Mouse (Mus musculus): ENCODE measurements around the gene Trmt112. TPM values are rescaled to one million over a fixed set of nuclear protein-coding genes. Genes with fewer than 3 reads are reported as not detected.
"Not testable (repeated sequence)": the region's sequence is repeated elsewhere in the genome, so short reads cannot be mapped to it uniquely, and the experiment has no call there.

Gene Trmt112
- polyA plus RNA-seq (2017; shearing (Covaris generic)) = 100 to 1,000 TPM; 183 to 217 TPM

DNA sequence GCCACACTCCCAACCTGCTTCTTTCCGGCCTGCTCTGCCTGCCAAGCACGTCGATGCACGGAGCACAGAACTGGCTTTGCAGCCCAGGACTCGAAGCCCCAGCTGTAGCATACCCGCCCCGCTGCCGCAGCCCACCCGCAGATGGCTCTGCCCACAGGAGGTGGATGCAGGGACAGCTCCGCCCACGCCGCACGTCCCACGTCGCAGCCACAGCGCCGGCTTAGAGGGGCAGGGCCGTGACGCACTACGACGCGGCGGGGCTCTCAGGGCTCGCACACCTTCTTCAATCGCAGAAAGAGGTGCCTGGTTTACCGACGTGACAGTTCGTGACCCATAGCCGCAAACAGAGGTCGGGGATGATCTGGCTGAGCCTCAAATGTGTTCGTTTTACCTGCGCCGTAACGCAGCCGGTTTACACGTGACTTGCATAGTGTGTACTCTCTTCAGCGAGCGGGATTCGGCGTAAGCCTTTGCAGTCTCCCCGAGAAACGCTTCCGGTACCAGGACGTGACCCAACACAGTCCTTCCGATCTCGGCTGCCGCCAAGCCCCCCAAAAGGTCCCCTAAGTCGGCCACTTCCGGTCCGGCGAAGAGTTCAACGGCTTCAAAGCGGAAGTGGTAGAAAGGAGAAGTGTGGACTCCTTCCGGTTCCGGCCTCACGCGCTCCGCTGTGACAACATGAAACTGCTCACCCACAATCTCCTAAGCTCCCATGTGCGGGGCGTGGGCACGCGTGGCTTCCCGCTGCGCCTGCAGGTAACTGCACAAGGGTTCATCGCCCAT, at the start of gene Trmt112, which contains the start of gene Prdx5:
Gene Trmt112, plus strand, starts transcription at position 192 of the 783 bp plus-strand sequence.
Gene Prdx5, minus strand, starts transcription at position 600 of the 783 bp plus-strand sequence.
- ATAC-seq = peak; percentile 85

DNA sequence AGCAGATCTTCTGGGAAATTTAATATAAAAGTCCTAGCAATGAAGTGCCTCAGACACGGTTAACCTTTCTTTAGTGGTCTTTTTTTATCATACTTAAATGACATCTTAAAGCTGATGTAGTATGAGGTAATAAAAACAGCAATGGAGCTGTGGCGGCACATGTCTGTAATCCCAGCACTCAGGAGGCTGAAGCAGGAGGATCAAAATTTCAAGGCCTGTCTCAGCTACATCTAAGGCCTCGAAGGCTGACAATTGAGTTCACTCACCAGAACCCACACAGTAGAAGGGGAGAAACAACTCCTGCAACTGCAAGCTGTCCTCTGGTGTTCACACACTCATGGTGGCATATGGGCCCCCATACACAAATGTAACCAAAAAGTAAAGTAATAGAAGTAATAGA, 49.5 kb upstream of the Trmt112 start:
- no peak for ATAC-seq

DNA sequence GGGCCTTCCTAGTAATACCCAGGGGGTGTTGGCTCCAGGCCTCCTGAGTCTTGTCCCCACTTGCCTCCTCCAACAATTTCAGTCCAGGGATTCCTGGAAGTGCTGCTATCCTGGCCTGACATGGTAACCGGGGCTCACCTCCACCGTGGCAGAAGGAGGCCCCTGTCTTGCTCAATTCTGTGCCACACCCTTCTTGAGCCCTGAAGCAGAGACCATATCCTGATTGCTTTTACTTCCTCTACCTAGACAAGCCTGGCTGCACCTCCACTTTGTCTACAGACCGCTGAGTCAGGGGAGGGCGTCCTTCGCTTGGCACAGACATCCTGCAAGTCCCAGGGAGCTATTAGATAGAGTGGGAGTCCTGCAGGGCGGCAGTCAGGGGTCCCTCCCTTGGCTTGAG, 48.8 kb upstream of the Trmt112 start:
- no peak for ATAC-seq

DNA sequence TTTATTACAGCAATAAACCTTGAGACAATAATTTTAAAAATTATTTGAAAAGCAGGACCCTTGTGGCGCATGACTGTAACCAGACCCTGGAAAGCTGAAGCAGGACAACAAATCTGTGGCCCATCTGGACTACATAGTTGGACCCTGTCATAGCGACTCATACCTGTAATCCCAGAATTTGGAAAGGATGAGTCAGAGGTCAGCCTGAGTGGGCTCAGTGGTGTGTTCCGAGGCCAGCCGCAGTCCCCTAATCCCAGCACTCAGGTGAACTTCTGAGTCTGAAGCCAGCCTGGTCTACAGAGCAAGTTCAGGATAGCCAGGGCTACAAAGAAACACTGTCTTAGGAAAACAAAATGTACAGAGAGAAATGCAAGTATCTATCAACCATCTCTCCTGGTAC, 48.0 kb upstream of the Trmt112 start:
- no peak for ATAC-seq

DNA sequence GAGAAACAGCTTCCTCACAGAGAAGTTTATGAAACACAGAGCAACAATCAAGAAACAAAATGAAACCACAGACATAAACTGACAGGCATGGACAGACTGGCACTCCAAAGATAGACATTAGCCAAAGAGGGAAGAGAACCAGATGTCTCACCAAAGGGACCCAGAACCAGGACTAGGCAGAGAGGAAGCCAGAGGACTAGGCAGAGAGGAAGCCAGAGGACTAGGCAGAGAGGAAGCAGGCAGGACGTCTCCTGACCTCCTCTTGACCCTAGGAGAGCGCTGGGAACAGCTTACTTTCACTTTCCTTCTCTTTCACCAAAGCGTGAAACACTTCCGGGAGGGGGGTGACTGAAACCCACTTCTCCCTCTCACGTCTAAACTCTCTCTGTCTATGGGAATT, 40.1 kb upstream of the Trmt112 start:
- peak; percentile 90 for ATAC-seq

DNA sequence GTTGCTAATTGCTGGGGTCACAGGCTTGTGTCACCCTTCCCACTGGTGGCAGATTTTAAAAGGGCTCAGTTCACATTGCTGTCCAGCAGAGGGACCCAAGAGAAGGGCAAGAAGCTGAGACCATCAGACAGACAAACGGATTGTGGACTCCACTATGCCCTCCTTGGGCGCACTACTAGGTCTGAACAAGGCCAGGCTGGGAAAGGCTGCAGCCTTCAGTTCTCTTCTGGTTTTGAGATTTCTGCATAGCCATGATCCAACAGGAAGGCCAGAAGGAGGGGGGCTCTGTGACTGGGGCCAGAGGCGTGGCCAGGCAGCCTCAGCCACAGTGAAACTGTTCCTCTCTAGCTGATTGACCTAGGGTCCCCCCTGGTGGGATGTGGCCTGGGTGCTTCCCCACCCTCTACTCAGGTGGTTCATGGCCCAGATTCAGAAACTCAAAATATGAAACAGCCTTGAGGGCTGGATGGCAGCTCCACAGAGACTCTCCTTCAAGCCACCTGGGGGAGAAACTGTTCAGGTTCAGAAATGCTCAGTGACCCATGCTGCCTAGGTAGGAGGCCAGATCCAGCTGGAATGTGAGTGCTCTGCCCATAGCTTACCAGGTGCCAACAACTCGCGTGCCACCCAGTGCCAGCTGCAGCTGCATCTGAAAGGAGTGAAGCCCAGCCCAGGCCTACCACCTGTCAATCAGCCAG, 37.8 kb upstream of the Trmt112 start:
- peak; percentile 33 for ATAC-seq

DNA sequence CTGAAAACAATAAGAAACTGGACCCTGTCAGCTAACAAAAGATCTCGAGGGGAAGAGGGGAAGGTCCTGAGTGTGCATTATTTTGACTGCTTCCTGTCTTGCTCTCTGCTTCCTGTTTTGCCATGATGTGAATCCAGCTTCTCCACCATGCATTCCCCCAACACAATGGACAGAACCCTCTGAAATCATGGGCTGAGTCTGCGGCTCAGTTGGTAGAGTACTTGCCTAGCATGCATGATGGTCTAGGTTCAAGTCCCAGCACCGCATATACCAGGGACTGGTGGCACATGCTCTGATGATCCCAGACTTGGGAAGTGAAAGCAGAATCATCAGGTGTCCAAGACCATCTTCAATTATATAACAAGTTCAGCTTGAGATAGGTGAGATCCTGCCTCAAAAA, 36.8 kb upstream of the Trmt112 start:
- no peak for ATAC-seq

DNA sequence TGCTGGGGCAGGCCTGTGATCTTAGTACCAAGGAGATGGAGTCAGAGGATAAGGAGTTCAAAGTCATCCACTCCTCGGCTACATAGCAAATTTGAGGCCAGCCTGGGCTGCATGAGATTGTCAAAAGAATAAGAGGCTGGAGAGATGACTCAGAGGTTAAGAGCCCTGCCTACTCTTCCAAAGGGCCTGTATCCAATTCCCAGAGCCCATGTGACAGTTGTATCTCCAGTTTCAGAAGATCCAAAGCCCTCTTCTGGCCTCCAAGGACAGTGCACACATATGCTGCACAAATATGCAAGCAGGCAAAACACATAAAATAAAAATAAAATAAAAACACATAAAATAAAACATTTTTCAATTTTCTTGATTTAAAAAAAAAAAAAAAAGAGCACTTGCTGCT, 35.2 kb upstream of the Trmt112 start:
- no peak for ATAC-seq

DNA sequence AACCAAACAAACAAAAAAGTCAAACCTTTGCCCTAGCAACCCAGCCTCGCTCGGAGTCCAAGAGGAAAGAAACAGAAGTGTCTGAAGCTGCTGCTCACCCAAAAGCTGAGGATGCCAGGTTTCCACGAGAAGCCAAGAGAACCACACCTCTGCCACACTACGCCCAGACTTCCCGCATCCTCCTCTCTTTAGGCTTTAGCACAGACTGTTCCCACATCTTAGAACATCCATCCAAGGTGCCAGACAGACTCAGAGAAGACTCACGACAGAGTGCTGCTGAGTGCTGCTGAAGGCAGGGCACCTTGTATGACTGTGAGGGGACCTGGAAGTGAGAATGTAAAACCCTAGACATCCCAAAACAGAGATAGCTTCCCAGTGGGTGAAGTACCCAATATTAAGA, 33.7 kb upstream of the Trmt112 start:
- ATAC-seq = no peak

DNA sequence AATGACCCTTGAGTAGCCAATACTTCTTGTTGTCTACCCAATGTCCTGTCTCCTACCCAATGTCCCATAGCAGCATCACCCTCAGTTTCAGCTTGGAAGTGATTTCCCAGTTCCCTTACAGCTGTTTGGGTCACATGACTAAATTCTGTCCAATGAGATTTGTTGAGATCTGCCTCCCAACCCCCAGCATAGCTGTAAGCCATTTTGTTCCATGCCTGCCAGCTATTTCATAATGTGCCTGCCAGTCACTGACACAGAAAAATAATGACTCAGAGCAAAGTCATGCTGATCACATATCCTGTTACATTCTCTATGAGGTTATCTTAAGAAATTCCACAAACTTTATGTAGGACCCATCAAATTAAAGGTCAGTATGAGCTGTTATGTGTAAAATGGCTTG, 32.7 kb upstream of the Trmt112 start:
- ATAC-seq = no peak

DNA sequence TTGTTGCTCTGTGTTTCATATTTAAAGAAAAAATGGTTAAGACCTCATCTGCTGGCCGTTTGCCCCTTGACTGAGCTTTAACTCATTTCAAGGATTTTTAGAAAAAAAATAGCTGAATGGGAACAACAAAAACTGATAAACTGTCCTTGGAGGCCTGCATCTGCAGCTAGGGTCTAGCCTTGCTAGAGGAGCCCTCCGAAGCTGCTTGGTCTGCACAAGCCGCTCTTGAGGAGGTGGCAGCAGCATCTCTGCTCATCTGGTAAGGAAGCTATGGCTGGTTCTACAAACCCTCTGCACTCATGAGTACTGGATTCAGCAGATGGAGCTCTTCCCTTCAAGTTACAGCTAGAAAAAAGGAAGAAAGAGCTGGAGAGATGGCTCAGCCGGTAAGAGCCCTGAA, 31.5 kb upstream of the Trmt112 start:
- no peak for ATAC-seq

DNA sequence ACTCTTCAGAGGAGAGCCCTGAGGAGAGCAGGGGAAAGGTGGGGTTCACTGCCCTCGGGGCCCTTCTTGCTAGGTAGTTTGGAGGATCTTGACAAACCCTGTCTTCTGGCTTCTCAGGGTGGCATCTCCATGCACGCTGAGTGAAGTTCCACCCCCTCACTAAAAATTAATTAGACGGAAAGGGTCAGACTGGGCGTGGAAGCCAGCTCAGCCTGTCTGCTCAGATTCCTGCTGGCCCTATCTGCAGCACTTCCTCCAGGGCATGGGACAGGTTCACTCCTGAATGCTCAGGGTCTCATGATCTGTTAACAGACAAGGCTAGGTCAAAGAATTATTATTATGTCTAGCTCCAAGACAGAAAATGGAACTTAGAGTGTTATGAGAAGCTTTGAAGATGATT, 17.0 kb upstream of the Trmt112 start:
- no peak for ATAC-seq

DNA sequence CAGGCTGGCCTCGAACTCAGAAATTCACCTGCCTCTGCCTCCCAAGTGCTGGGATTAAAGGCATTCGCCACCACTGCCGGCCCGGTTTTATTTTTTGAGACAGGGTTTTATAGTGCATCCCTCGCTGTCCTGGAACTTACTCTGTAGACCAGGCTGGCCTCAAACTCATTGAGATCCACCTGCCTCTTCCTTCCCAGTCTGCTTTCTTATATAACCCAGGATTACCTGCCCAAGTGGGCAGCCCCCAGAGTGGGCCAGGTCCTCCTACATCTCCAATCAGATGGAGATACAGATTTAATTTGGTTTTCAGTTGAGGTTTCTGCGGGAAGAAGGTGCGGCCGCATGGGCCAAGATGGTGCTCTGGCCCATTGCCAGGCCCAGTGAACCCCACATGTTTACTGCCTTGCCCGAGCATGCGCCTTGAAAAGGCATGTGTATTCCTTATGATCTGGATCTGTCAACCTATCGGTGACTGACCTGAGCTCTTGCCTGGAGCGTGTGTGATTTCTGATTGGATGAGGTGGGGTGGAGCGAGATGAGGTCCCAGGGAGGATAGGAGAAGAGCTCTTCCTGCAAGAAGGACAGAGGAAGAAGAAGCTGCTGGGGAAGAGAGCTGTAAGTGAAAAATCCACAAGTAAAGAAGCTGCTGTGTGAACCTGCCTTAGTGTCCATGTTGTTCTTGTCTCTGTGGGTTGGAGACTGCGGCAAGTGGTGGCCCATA, 15.6 kb upstream of the Trmt112 start:
- no peak for ATAC-seq

DNA sequence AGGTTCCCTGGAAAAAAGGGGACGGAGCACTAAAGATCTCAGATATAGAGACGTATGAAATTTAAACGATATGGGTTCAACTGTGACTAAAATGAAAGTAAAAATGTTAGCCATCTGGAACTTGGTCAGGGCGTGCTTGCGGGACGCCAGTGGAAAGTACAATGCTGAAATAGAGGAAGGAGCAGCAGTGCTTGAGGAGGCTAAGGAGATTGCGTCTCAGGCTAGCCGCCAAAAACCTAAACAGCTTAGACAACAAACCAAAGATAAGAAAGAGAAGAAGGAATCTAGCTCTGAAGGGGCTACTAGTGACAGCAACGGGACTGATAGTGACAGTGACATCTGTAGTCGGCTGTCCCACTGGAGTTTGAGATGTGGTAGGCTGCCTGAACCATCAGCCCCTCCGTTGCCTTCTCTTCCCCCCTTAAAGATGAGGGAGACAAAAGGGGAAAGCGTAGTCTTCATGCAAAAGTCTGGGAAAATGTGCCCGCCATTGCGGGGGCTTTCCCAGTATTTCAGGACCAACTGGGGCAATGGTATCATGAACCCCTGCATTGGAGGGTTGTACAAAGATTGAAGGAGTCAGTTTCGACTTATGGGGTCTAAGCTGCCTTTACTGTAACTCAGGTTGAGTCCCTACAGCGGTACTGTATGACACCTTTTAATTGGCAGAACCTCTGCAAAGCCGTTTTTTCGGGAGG, 13.7 kb upstream of the Trmt112 start:
- not testable (repeated sequence) for ATAC-seq

DNA sequence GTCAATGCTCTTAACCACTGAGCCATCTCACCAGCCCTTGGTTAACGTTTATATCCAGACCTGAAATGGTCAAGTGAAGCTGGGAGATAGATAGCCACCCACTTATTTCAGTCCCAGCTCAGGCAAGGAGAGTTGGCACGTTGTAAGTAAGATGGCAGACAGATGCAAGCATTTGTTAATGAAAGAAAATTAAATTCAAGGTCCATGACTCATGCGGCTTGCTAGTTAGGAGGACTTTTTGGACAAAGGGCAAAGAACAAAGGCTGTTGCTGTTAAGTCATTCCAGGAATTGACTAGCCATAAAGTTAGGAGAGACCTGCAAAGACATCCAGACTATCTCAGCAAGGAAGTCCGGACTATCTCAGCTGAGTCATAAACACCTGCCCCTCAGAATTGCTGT, 9.9 kb upstream of the Trmt112 start:
- no peak for ATAC-seq

DNA sequence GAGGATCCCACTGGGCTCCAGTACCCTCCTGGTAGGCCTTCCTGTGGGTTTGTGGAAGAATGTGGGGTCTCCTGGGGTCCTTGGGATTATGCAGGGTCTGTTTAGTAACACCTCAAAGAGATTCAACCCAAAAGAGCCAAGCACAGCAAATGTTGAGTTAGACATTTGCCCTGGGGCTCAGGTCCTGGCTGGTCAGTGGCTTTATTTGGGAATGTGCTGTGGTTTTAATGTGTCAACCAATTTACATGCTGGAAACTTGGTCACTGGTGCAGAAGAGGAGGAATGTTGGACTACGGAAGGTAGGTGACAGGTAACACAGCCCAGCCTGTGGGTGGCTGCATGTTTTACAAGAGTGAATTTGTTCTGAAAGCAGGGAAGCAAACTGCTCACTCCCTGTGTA, 6.5 kb upstream of the Trmt112 start:
- ATAC-seq = no peak

DNA sequence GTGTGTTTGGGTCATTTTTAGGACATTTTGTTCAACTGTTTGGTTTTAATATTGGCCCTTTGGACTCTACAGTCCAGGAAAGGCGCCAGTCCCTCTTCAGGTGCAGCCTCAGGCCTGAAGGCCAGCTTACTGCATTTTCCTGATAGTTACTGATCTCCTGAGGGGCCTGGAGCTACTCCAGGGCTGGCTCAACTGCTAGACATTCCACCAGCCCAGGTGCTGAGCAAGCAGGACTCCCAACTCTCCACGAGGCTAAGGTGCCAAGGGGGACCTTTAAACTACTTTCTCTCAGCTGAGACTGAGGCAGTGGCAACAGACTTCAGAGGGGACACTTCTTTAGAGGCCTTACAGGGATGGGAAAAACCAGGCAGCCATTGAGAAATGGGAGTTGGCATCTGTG, 4.7 kb upstream of the Trmt112 start:
- no peak for ATAC-seq

DNA sequence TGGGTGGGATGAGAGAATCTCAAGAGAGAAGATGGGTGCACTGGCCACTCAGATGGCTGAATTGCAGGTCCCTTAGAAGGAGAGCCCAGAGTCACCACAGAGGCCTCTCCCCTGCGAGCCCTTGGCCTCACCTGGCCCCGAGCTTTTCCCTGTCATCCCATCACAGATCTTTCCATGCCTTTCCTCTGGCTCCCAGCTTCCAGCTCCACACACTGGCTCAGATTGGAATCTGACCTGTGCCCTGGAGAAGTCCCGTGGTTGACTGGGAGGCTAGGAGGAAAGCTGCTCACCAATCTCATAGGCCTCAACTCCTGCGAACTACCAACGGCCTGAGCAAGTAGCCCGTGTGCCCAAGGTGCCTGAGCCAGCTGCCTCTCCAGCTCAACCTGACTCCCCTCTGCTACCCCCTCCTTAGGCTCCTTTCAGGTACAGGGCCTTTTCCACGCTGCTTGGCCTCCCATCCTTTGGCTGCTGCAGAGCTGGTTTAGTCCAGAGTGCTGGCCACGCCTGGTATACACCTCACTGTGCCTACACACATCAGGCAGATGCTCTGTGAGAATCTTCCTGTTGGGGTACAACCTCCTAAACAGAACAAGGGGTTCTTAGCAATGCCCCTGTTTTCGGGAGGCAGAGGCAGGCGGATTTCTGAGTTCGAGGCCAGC, 3.9 kb upstream of the Trmt112 start:
- no peak for ATAC-seq

DNA sequence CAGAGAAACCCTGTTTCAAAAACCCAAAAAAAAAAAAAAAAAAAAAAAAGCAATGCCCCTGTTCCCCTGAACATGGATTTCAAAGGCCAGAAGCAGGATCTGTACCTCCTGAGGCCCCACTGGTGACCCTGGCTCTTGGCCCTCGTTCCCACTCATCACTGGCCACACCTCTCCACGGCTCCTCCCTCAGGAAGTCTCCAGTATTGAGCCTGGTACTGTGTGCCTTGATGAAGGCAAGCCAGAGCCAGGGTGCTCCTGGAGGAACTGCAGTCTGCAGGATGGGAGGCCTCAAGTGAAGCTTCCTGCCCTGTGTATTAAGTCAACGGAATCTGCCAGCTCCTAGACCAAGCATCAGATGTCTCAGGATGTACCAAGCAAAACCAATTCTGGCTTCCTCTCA, 3.3 kb upstream of the Trmt112 start:
- ATAC-seq = no peak

DNA sequence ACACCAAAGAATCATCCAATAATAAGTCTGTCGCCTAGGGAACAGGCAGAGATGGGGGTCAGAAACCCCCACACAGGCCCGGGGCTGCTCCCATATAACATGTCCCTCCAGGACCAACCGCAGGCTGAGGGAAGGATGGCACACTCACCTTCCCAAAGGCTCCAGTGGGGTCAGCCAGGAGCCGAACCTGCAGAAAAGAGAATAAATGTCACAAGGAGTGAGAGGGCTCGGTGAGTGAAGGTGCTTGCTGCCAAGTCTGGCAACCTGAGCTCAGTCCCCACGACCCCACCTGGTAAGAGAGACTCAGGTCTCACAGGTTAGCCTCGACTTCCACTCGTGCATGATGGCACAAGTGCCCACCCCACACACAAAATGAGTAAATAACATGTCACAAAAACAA, 2.4 kb upstream of the Trmt112 start:
- ATAC-seq = no peak

DNA sequence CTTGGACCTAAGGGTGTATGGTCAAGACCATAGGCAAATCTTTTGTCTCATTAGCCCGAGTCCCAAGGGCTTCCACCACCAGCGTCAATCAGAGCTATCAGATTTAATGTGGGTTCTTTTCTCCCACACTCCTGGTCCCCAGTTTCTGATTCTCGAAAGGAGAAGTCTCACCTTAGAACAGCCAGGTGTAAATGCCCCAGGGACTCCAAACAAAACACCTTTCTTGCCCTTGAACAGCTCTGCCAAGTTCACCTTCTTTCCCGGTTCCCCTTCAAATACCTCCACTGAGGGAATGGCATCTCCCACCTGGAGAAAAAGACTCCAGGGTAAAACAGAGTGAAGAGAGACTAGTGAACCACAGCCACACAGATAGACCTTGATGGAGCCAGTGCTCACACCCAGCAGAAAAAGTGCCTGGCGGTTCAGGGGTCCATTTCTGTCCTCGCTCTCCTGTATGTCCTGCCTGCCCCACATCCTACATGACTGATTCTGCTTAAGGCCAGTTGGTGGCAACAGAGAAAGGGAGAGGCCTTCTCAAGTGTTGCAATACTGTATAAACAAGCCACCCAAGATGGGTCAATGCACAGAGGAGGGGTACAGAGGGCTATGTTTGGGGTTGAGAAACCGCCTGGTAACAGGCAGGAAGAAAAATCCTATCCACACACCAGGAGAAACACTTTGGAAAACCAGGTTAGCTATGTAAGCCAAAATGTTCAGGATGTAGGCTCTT, 1.5 kb upstream of the Trmt112 start:
- no peak for ATAC-seq

DNA sequence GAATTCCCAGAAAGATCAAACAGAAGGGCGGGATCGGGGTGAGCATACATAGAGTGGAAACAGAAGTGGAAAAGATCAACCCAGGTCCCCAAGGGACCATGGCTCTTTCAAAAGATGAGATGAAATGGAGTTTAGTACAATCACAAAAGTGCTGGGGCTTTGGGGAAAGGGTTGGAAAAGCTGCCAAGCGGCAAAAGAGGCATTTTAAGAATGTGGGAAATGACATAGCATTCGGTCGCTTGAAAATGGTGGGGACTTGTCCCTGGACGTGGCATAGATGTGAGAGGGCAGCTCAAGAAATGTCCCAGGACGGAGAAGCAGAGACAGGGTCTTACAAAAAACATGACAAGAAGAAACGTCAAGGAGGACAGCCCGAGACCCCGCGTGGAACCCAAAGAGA, 477 bp upstream of the Trmt112 start:
- no peak for ATAC-seq
